ENCODE assay signal across 21 mouse cellular contexts in the genomic region with DNA sequence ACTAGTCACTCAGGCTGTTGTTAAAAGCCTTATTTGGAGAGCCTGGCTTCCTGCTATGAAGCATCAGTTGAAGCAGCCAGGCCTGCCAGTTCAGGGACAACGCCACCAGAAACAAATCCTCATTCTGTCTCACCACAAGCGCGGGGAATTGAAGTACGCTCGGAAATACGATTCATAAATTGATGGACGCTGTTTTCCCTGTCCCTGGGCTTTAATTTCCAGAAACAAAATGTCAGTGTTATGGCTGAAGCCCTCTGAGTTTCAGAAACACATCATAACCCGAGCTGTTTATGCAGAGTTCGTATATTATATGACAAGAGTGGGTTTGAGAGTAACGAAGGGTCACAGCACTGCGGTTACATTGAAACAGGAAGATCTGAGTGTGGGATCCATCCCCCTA. TPM values are rescaled to one million over a fixed set of nuclear protein-coding genes. Genes with fewer than 3 reads are reported as not detected.
A peak's percentile ranks its signal among the peaks of the same experiment; 100 is the strongest.
DNase-seq lines count a peak whose midpoint lies in the region; ATAC-seq and TF ChIP-seq lines count a peak whose summit lies in the region.
"Had no signal": no experiment of that assay in that cellular context is flagged by ENCODE, and none has a peak within 500 bp of the region (broad histone marks: within the 10 kb centered on the region; RNA-seq: fewer than 3 reads in every experiment).

No protein-coding gene starts in this region.

- H3K27ac ChIP-seq in intestine, embryonic 16.5 days (ENCODE audit: low read length): no peak overlapping the region
- H3K27ac ChIP-seq in intestine, postnatal 0 days (ENCODE audit: low read depth, low read length): no peak overlapping the region
- H3K27ac ChIP-seq in lung, embryonic 15.5 days: peak overlapping the region; percentile 11; the same call in 1 of the 2 replicates
- H3K27ac ChIP-seq in limb, embryonic 10.5 days: peak overlapping the region; percentile 61; the same call in 1 of the 2 replicates
- no peak overlapping the region for H3K27ac ChIP-seq in limb, embryonic 12.5 days
- H3K27ac ChIP-seq in neural tube, embryonic 15.5 days (replicated peaks): no peak overlapping the region
- H3K27ac ChIP-seq: forebrain, embryonic 10.5 days; forebrain, embryonic 13.5 days; hindbrain, embryonic 12.5 days; hindbrain, embryonic 15.5 days had no signal

- H3K4me3 ChIP-seq in intestine, embryonic 16.5 days (ENCODE audit: low read length): no peak overlapping the region
- H3K4me3 ChIP-seq in intestine, postnatal 0 days (ENCODE audit: low read depth, low read length): no peak overlapping the region
- no peak overlapping the region for H3K4me3 ChIP-seq in lung, embryonic 15.5 days
- H3K4me3 ChIP-seq in limb, embryonic 10.5 days: no peak overlapping the region
- no peak overlapping the region for H3K4me3 ChIP-seq in limb, embryonic 12.5 days (replicated peaks)
- no peak overlapping the region for H3K4me3 ChIP-seq in neural tube, embryonic 15.5 days (replicated peaks)
- H3K4me3 ChIP-seq: forebrain, embryonic 10.5 days; forebrain, embryonic 13.5 days; heart, embryonic 12.5 days; hindbrain, embryonic 12.5 days; hindbrain, embryonic 15.5 days had no signal

- TF ChIP-seq CTCF in intestine, postnatal 0 days (IDR thresholded peaks at IDR 0.05; ENCODE audit: low read depth): no peak

- 0 out of 2 replicates have a peak overlapping the region, but pooled peaks have one; percentile 18 for H3K9ac ChIP-seq in intestine, embryonic 16.5 days (ENCODE audit: low read depth, low read length)
- no peak overlapping the region for H3K9ac ChIP-seq in intestine, postnatal 0 days (ENCODE audit: low read depth, low read length)
- no peak overlapping the region for H3K9ac ChIP-seq in lung, embryonic 15.5 days
- 0 out of 2 replicates have a peak overlapping the region, but pooled peaks have one; percentile 0 for H3K9ac ChIP-seq in limb, embryonic 12.5 days (replicated peaks)
- H3K9ac ChIP-seq in neural tube, embryonic 15.5 days (replicated peaks): no peak overlapping the region
- H3K9ac ChIP-seq: forebrain, embryonic 13.5 days; heart, embryonic 12.5 days; hindbrain, embryonic 12.5 days; hindbrain, embryonic 15.5 days had no signal

- no peaks in the 10 kb centered on the region for H3K4me1 ChIP-seq in intestine, embryonic 16.5 days (ENCODE audit: control insufficient read depth, insufficient read depth, low read length)
- H3K4me1 ChIP-seq in intestine, postnatal 0 days (replicated peaks; ENCODE audit: control insufficient read depth, insufficient read depth, low read length): no peaks in the 10 kb centered on the region
- peaks cover 12% of the 10 kb centered on the region; the same call in 1 of the 2 replicates for H3K4me1 ChIP-seq in lung, embryonic 15.5 days
- peaks cover 16% of the 10 kb centered on the region for H3K4me1 ChIP-seq in limb, embryonic 10.5 days
- peaks cover 10% of the 10 kb centered on the region for H3K4me1 ChIP-seq in limb, embryonic 12.5 days (replicated peaks)
- H3K4me1 ChIP-seq in neural tube, embryonic 15.5 days: peaks cover 2% of the 10 kb centered on the region; the same call in 1 of the 2 replicates
- H3K4me1 ChIP-seq: forebrain, embryonic 10.5 days; forebrain, embryonic 13.5 days; hindbrain, embryonic 12.5 days; hindbrain, embryonic 15.5 days had no signal

- H3K36me3 ChIP-seq in intestine, embryonic 16.5 days (ENCODE audit: control insufficient read depth, insufficient read depth, low read length): no peaks in the 10 kb centered on the region
- no peaks in the 10 kb centered on the region for H3K36me3 ChIP-seq in intestine, postnatal 0 days (ENCODE audit: control insufficient read depth, insufficient read depth)
- H3K36me3 ChIP-seq in lung, embryonic 15.5 days: no peaks in the 10 kb centered on the region
- H3K36me3 ChIP-seq in limb, embryonic 10.5 days: no peaks in the 10 kb centered on the region
- no peaks in the 10 kb centered on the region for H3K36me3 ChIP-seq in limb, embryonic 12.5 days
- no peaks in the 10 kb centered on the region for H3K36me3 ChIP-seq in neural tube, embryonic 15.5 days
- H3K36me3 ChIP-seq: forebrain, embryonic 10.5 days; heart, embryonic 12.5 days; hindbrain, embryonic 12.5 days; hindbrain, embryonic 15.5 days had no signal

- 45% methylated on average over 11 of the region's 11 CpGs for WGBS in intestine, embryonic 16.5 days
- 51% methylated on average over 11 of the region's 11 CpGs for WGBS in intestine, postnatal 0 days
- 35% methylated on average over 11 of the region's 11 CpGs for WGBS in lung, embryonic 15.5 days
- WGBS in limb, embryonic 10.5 days: 79% methylated on average over 11 of the region's 11 CpGs
- 71% methylated on average over 11 of the region's 11 CpGs for WGBS in limb, embryonic 12.5 days
- 72% methylated on average over 11 of the region's 11 CpGs for WGBS in neural tube, embryonic 15.5 days

- H3K4me2 ChIP-seq in intestine, embryonic 16.5 days (ENCODE audit: low read depth, low read length): no peak overlapping the region
- H3K4me2 ChIP-seq in intestine, postnatal 0 days (replicated peaks; ENCODE audit: low read depth): no peak overlapping the region
- H3K4me2 ChIP-seq in lung, embryonic 15.5 days: no peak overlapping the region
- no peak overlapping the region for H3K4me2 ChIP-seq in limb, embryonic 12.5 days
- no peak overlapping the region for H3K4me2 ChIP-seq in neural tube, embryonic 15.5 days
- H3K4me2 ChIP-seq: forebrain, embryonic 13.5 days; heart, embryonic 12.5 days; hindbrain, embryonic 12.5 days; hindbrain, embryonic 15.5 days had no signal

- no peak for DNase-seq in lung, postnatal 4 days
- no peak for DNase-seq in limb, embryonic 10.5 days (ENCODE audit: low spot score)
- DNase-seq: adrenal gland, adult 8-10 months; adrenal gland, postnatal 25 days; cerebellum, adult 11-12 months; cerebellum, adult 8-10 months; cerebellum, postnatal 36 days; gastrocnemius, postnatal 10 days; gastrocnemius, postnatal 36 days had no signal

- no peaks in the 10 kb centered on the region for H3K27me3 ChIP-seq in intestine, embryonic 16.5 days (replicated peaks; ENCODE audit: control insufficient read depth, insufficient read depth, low read length)
- H3K27me3 ChIP-seq in intestine, postnatal 0 days (replicated peaks; ENCODE audit: control insufficient read depth, insufficient read depth, low read length): no peaks in the 10 kb centered on the region
- H3K27me3 ChIP-seq in lung, embryonic 15.5 days: no peaks in the 10 kb centered on the region
- H3K27me3 ChIP-seq in limb, embryonic 10.5 days (ENCODE audit: low read depth, poor library complexity, severe bottlenecking): no peaks in the 10 kb centered on the region
- H3K27me3 ChIP-seq in limb, embryonic 12.5 days: peaks cover 5% of the 10 kb centered on the region; the same call in 1 of the 2 replicates
- H3K27me3 ChIP-seq in neural tube, embryonic 15.5 days (replicated peaks): 0 out of 2 replicates have a peak, but pooled peaks cover 3% of the 10 kb centered on the region
- H3K27me3 ChIP-seq: forebrain, embryonic 13.5 days; heart, embryonic 12.5 days; hindbrain, embryonic 12.5 days; hindbrain, embryonic 15.5 days had no signal

- no peak for ATAC-seq in intestine, embryonic 16.5 days
- no peak for ATAC-seq in intestine, postnatal 0 days
- no peak for ATAC-seq in lung, embryonic 15.5 days (ENCODE audit: borderline replicate concordance, extremely low read depth, low FRiP score, low TSS enrichment)
- no peak for ATAC-seq in limb, embryonic 12.5 days (ENCODE audit: insufficient number of reproducible peaks, insufficient read depth, low FRiP score, low TSS enrichment, low read depth)
- ATAC-seq in neural tube, embryonic 15.5 days (ENCODE audit: low FRiP score): no peak
- ATAC-seq: activated CD4-positive, CD25-positive, alpha-beta regulatory T cell, adult 4 months; forebrain, embryonic 13.5 days; forebrain, embryonic 16.5 days had no signal

- no peaks in the 10 kb centered on the region for H3K9me3 ChIP-seq in intestine, embryonic 16.5 days (ENCODE audit: control insufficient read depth, low read length)
- no peaks in the 10 kb centered on the region for H3K9me3 ChIP-seq in intestine, postnatal 0 days (ENCODE audit: control insufficient read depth)
- no peaks in the 10 kb centered on the region for H3K9me3 ChIP-seq in lung, embryonic 15.5 days
- H3K9me3 ChIP-seq in limb, embryonic 10.5 days (replicated peaks): no peaks in the 10 kb centered on the region
- H3K9me3 ChIP-seq in limb, embryonic 12.5 days: no peaks in the 10 kb centered on the region
- H3K9me3 ChIP-seq in neural tube, embryonic 15.5 days (replicated peaks): no peaks in the 10 kb centered on the region
- H3K9me3 ChIP-seq: forebrain, embryonic 10.5 days; forebrain, embryonic 13.5 days; heart, embryonic 12.5 days; hindbrain, embryonic 12.5 days; hindbrain, embryonic 15.5 days had no signal

RNA-seq across cellular contexts. Expression of a gene that starts 25.5 kb away (rescaled TPM):
- 33.9 and 35.8 TPM in 2 replicates for polyA plus RNA-seq in intestine, embryonic 16.5 days (2015; fragmentation: Nextera tagmentation; extraction: Ambion mirVana)
- polyA plus RNA-seq in intestine, postnatal 0 days (2015; fragmentation: Nextera tagmentation; extraction: Ambion mirVana): 35.3 and 38.5 TPM in 2 replicates
- polyA plus RNA-seq in lung, embryonic 15.5 days (2015; fragmentation: Nextera tagmentation; extraction: Ambion mirVana): 23.8 and 25.0 TPM in 2 replicates
- polyA plus RNA-seq in limb, embryonic 10.5 days (2016; fragmentation: Nextera tagmentation; extraction: Ambion mirVana): 14.8 and 15.0 TPM in 2 replicates
- 15.7 and 17.2 TPM in 2 replicates for polyA plus RNA-seq in limb, embryonic 12.5 days (2016; fragmentation: Nextera tagmentation; extraction: Ambion mirVana)
- 8.9 and 13.0 TPM in 2 replicates for polyA plus RNA-seq in neural tube, embryonic 15.5 days (2015; fragmentation: Nextera tagmentation; extraction: Ambion mirVana)

Comparison
In these comparisons a context has a peak if more than half of its experiments do, and no peak if none do; other contexts are left out.
1. H3K27ac ChIP-seq: peak in lung, embryonic 15.5 days (single experiment) and limb, embryonic 10.5 days (single experiment); none in intestine, embryonic 16.5 days (single experiment), intestine, postnatal 0 days (single experiment), limb, embryonic 12.5 days (single experiment) and neural tube, embryonic 15.5 days (single experiment).
2. H3K9ac ChIP-seq: peak in intestine, embryonic 16.5 days (single experiment) and limb, embryonic 12.5 days (single experiment); none in intestine, postnatal 0 days (single experiment), lung, embryonic 15.5 days (single experiment) and neural tube, embryonic 15.5 days (single experiment).